Mouse (Mus musculus): ENCODE data around the gene Kif3b. TPM values are rescaled to one million over a fixed set of nuclear protein-coding genes. Genes with fewer than 3 reads are reported as not detected.

Kif3b gene
- 5.0 and 6.4 TPM in 2 replicates for polyA plus RNA-seq (2021; fragmentation: Nextera tagmentation)
- long read RNA-seq, experiment 1, full-length matches to known transcripts, result 24 of 54 reads
- long read RNA-seq, experiment 1, partial matches to known transcripts, result 27 of 54 reads
- long read RNA-seq, experiment 1, other reads (novel, unspliced or antisense), result 3 of 54 reads
- long read RNA-seq, experiment 2, partial matches to known transcripts, result 9 of 19 reads
- long read RNA-seq, experiment 2, other reads (novel, unspliced or antisense), result 10 of 19 reads

DNA sequence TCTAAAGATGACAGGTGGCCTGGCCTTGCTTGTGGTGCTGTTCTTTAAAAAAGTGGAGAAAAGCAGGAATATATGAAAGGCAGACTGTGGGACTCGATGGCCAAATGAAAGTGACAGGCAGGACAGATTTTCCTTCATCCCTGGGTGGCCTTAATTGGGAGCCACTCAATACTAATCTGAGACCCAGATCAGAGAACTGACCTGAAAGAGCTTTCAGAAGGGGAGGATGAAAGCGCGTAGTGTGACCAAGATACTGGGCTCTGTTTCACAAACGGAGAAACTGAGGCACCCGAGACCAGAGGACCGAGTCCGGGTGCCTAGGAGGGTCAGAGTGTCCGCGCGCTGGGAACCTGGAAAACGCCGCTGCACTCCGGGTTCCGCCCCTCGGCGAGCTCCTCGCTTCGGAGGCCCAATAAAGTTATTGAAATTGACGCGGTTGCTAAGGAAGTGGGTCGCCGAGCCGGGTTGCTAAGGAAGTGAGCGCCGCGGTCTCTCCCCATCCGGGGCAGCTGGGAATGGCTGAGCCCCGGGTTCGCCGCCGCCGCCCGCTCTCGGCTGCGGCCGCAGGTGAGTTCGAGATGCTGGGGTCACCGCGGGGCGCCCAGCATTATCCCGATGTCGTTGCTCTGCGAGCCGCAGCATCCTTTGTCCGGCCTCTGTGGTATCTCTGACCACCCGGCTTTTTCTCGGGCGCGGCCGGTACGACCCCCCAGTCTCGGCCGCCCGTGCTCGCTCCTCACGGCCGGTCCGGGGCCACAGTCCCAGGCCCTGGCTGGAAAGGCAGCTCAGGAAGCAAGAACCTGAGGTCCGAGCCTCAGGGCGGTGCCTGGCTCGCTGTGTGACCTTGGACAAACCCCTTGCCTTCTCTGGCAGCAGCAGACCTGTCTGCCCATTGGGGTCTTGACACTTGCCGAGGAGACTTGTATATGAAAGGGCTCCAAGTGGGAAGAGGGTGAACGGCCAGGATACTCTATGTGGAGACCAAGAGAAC, at the start of gene Kif3b:
Gene Kif3b, plus strand, starts transcription at position 476 of the 991 bp plus-strand sequence.

DNA sequence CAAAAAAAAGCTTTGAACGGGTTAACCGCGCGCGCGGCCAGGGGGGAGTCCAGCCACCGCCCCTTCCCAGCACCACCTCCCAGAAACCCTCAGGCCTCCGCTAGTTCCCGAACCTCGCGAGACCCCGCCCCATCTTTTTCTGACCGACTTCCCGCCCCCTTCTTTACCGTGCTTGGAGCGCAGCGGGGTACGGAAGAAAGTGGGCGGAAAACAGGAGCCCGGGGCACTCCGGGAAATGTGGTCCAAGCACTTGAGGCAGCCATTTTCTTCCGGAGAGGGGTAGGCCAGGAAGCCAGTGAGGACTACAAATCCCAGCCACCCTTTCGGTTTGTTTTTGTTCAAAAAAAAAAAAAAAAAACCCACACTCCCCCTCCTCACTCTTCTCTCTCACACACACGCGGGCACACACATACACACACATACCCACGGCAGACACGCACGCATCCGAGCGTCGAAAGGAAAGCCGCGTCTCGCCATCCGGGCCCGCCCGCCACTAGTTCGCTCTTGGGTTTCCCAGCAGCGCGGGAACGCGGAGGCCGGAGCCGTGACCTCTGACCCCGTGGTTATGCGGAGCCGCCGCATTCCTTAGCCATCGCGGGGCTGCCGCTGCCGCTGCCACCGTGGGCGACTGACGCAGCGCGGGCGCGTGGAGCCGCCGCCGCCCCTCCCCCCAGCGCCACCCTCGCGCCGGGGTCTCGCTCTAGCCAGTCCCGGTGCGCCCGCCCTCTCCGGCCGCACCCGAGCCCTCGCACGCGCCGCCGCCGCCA, 54.4 kb downstream of the Kif3b start, which contains the start of gene Asxl1:
Gene Asxl1, plus strand, starts transcription at position 376 of the 767 bp plus-strand sequence.

Other genes starting within 250 kb of the Kif3b start
- gene Ccm2l, start 225.5 kb upstream of the Kif3b start, polyA plus RNA-seq (2021; fragmentation: Nextera tagmentation), result 0.26 and 0.44 TPM in 2 replicates
- gene Hck, start 182.9 kb upstream of the Kif3b start, polyA plus RNA-seq (2021; fragmentation: Nextera tagmentation), result 1.6 and 2.4 TPM in 2 replicates
- gene Tm9sf4, start 130.1 kb upstream of the Kif3b start, polyA plus RNA-seq (2021; fragmentation: Nextera tagmentation), result 53.1 and 56.6 TPM in 2 replicates
- gene Tspyl3, start 66.0 kb upstream of the Kif3b start, polyA plus RNA-seq (2021; fragmentation: Nextera tagmentation), result 17.7 and 21.5 TPM in 2 replicates
- gene Plagl2, start 50.0 kb upstream of the Kif3b start, polyA plus RNA-seq (2021; fragmentation: Nextera tagmentation), result 1.2 and 1.6 TPM in 2 replicates
- gene Pofut1, start 49.9 kb upstream of the Kif3b start, polyA plus RNA-seq (2021; fragmentation: Nextera tagmentation), result 1.2 and 1.5 TPM in 2 replicates
- gene Asxl1, start 54.4 kb downstream of the Kif3b start, polyA plus RNA-seq (2021; fragmentation: Nextera tagmentation), result 2.6 and 4.5 TPM in 2 replicates
- gene 4930404H24Rik, start 201.4 kb downstream of the Kif3b start, polyA plus RNA-seq (2021; fragmentation: Nextera tagmentation), result not detected in 2 replicates
- 10.8 and 15.0 TPM in 2 replicates for gene Nol4l, start 238.6 kb downstream of the Kif3b start, polyA plus RNA-seq (2021; fragmentation: Nextera tagmentation)

Data from left cerebral cortex, adult 6 months (tissue).